Mouse (Mus musculus) erythroblast, embryonic 14.5 days (primary cell): ENCODE measurements around the gene Ints3. TPM values are rescaled to one million over a fixed set of nuclear protein-coding genes. Genes with fewer than 3 reads are reported as not detected.

Source experiments
- H3K27me3 ChIP-seq: 2 replicates; pipeline ENCODE4 v1.6.1; 2012; ENCODE audit warnings: inconsistent platforms; ENCODE audit not compliant: control insufficient read depth
- H3K36me3 ChIP-seq: 2 replicates; pipeline ENCODE4 v1.6.1; 2012; ENCODE audit warnings: mild to moderate bottlenecking, inconsistent platforms; ENCODE audit not compliant: control insufficient read depth
- H3K4me1 ChIP-seq: 2 replicates; pipeline ENCODE4 v1.6.1; 2012; ENCODE audit warnings: inconsistent platforms; ENCODE audit not compliant: control insufficient read depth
- H3K4me3 ChIP-seq: replicated peaks from 2 replicates; pipeline ENCODE3; 2012; ENCODE audit warnings: moderate library complexity, mild to moderate bottlenecking, inconsistent platforms
- H3K9me3 ChIP-seq: 2 replicates; pipeline ENCODE4 v1.6.1; 2012; ENCODE audit warnings: low read length, inconsistent platforms, mixed read lengths; ENCODE audit not compliant: control insufficient read depth
- GATA1 ChIP-seq: IDR thresholded peaks from 2 replicates; pipeline ENCODE4 v1.6.1; 2012; ENCODE audit warnings: low read length, inconsistent platforms, mixed read lengths
- TAL1 ChIP-seq: IDR thresholded peaks from 3 replicates; pipeline ENCODE4 v1.6.1; 2012; ENCODE audit warnings: low read length, inconsistent platforms, mixed read lengths
- polyA plus RNA-seq: library from polyadenylated mRNA; stranded (reverse); fragments of >175 nt; gene quantifications from 2 replicates; pipeline ENCODE4 v1.2.3, GENCODE M21; 2012

Gene Ints3
- polyA plus RNA-seq, result 1.7 and 2.2 TPM in 2 replicates

- H3K4me1 ChIP-seq, result peaks cover 53% of the 10 kb centered on the region
- no peak for TF ChIP-seq GATA1
- TF ChIP-seq TAL1, result no peak
These were observed at the start of gene Ints3 for GRCm38 (mm10) chr3:90433381-90434020. Gene Ints3, minus strand, starts transcription at chr3:90433622.

GRCm38 (mm10) chr3:90475831-90476611, 42.6 kb upstream of the Ints3 start, which contains the start of gene Ilf2:
Gene Ilf2, plus strand, starts transcription at chr3:90476126.
- no peaks in the 10 kb centered on the region for H3K9me3 ChIP-seq
- peaks cover 33% of the 10 kb centered on the region for H3K36me3 ChIP-seq
- H3K4me1 ChIP-seq, result peaks cover 17% of the 10 kb centered on the region
- TF ChIP-seq TAL1, result no peak
- TF ChIP-seq GATA1, result no peak
- peak within 1 kb of the TSS; percentile 97 for H3K4me3 ChIP-seq
- H3K27me3 ChIP-seq, result no peaks in the 10 kb centered on the region

More at GRCm38 (mm10) chr3:90433381-90434020, at the start of gene Ints3:
- peak within 1 kb of the TSS; percentile 75 for H3K4me3 ChIP-seq
- H3K36me3 ChIP-seq, result peaks cover 8% of the 10 kb centered on the region
- H3K27me3 ChIP-seq, result no peaks in the 10 kb centered on the region
- H3K9me3 ChIP-seq, result no peaks in the 10 kb centered on the region

- Histone ChIP-seq H3K9me3 (no peaks in the 10 kb centered on the region), H3K27me3 (no peaks in the 10 kb centered on the region), H3K4me1 (peaks cover 17% of the 10 kb centered on the region), H3K36me3 (peaks cover 25% of the 10 kb centered on the region), H3K4me3 (peak overlapping the region; percentile 97)
- TF ChIP-seq GATA1 (no peak), TAL1 (no peak)
These were observed 41.9 kb upstream of the Ints3 start for GRCm38 (mm10) chr3:90475151-90475830.

GRCm38 (mm10) chr3:90472213-90472612, 38.8 kb upstream of the Ints3 start:
- H3K36me3 ChIP-seq, result peaks cover under 1% of the 10 kb centered on the region
- H3K9me3 ChIP-seq, result no peaks in the 10 kb centered on the region
- H3K4me1 ChIP-seq, result peaks cover 15% of the 10 kb centered on the region
- TF ChIP-seq GATA1 (no peak), TAL1 (no peak)
- H3K27me3 ChIP-seq, result peaks cover 21% of the 10 kb centered on the region
- no peak overlapping the region for H3K4me3 ChIP-seq

- Histone ChIP-seq H3K4me1 (peaks cover 18% of the 10 kb centered on the region), H3K4me3 (no peak overlapping the region), H3K9me3 (peaks cover 11% of the 10 kb centered on the region; the same call in 1 of the 2 replicates), H3K27me3 (peaks cover 63% of the 10 kb centered on the region), H3K36me3 (no peaks in the 10 kb centered on the region)
- TF ChIP-seq TAL1 (no peak), GATA1 (no peak)
These were observed 34.3 kb upstream of the Ints3 start for GRCm38 (mm10) chr3:90467618-90468300.

- Histone ChIP-seq H3K4me3 (no peak overlapping the region), H3K36me3 (no peaks in the 10 kb centered on the region), H3K9me3 (peaks cover 11% of the 10 kb centered on the region; the same call in 1 of the 2 replicates), H3K27me3 (peaks cover 78% of the 10 kb centered on the region), H3K4me1 (peaks cover 13% of the 10 kb centered on the region)
- TF ChIP-seq GATA1 (no peak), TAL1 (no peak)
These were observed 32.9 kb upstream of the Ints3 start for GRCm38 (mm10) chr3:90466311-90466766.

GRCm38 (mm10) chr3:90465686-90466310, 32.4 kb upstream of the Ints3 start, which contains the start of gene Npr1:
Gene Npr1, minus strand, starts transcription at chr3:90465866.
- Histone ChIP-seq H3K4me1 (peaks cover 13% of the 10 kb centered on the region), H3K4me3 (peak within 1 kb of the TSS; percentile 48)
- TF ChIP-seq TAL1 (no peak), GATA1 (no peak)

GRCm38 (mm10) chr3:90465081-90465685, 31.8 kb upstream of the Ints3 start:
- peaks cover 13% of the 10 kb centered on the region for H3K4me1 ChIP-seq

More at GRCm38 (mm10) chr3:90465686-90466310, 32.4 kb upstream of the Ints3 start, which contains the start of gene Npr1:
- peaks cover 82% of the 10 kb centered on the region for H3K27me3 ChIP-seq
- H3K36me3 ChIP-seq, result no peaks in the 10 kb centered on the region
- H3K9me3 ChIP-seq, result peaks cover 11% of the 10 kb centered on the region; the same call in 1 of the 2 replicates

More at GRCm38 (mm10) chr3:90465081-90465685, 31.8 kb upstream of the Ints3 start:
- Histone ChIP-seq H3K36me3 (no peaks in the 10 kb centered on the region), H3K27me3 (peaks cover 88% of the 10 kb centered on the region), H3K4me3 (peak overlapping the region; percentile 48), H3K9me3 (peaks cover 11% of the 10 kb centered on the region; the same call in 1 of the 2 replicates)
- TF ChIP-seq GATA1, result no peak
- no peak for TF ChIP-seq TAL1
